In genomic region chr10:83337159-83337951, GRCm38 (mm10) we compare ENCODE assay signal across 8 mouse cellular contexts. TPM values are rescaled to one million over a fixed set of nuclear protein-coding genes. Genes with fewer than 3 reads are reported as not detected.
DNase-seq lines count a peak whose midpoint lies in the region; ATAC-seq and TF ChIP-seq lines count a peak whose summit lies in the region.

Gene Slc41a2, minus strand, starts transcription at chr10:83337882.

- intact Hi-C loops in heart, postnatal 25 days (cut with DNase I) = no loop called here

- peak; percentile 92 for ATAC-seq in forebrain, postnatal 0 days
- ATAC-seq in lung, embryonic 14.5 days (ENCODE audit: insufficient read depth) = peak; percentile 79
- peak; percentile 91 for ATAC-seq in neural tube, embryonic 15.5 days (ENCODE audit: low FRiP score)

- no peaks in the 10 kb centered on the region; the same call in 1 of the 2 replicates for H3K27me3 ChIP-seq in forebrain, postnatal 0 days (ENCODE audit: insufficient read depth, low read length)
- peaks cover 45% of the 10 kb centered on the region for H3K27me3 ChIP-seq in lung, embryonic 14.5 days (ENCODE audit: insufficient read depth, low read length)
- H3K27me3 ChIP-seq in neural tube, embryonic 15.5 days (replicated peaks) = peaks cover 7% of the 10 kb centered on the region

- peak within 1 kb of the TSS; percentile 86 for H3K9ac ChIP-seq in forebrain, postnatal 0 days
- H3K9ac ChIP-seq in lung, embryonic 14.5 days = peak within 1 kb of the TSS; percentile 50
- H3K9ac ChIP-seq in neural tube, embryonic 15.5 days (replicated peaks) = peak within 1 kb of the TSS; percentile 85

- peak within 1 kb of the TSS; percentile 73 for H3K27ac ChIP-seq in forebrain, postnatal 0 days (ENCODE audit: low read depth, low read length)
- H3K27ac ChIP-seq in lung, embryonic 14.5 days (ENCODE audit: low read depth) = no peak within 1 kb of the TSS
- peak within 1 kb of the TSS; percentile 89 for H3K27ac ChIP-seq in neural tube, embryonic 15.5 days (replicated peaks)

- no peaks in the 10 kb centered on the region for H3K4me1 ChIP-seq in forebrain, postnatal 0 days (ENCODE audit: insufficient read depth)
- no peaks in the 10 kb centered on the region for H3K4me1 ChIP-seq in lung, embryonic 14.5 days (ENCODE audit: insufficient read depth)
- H3K4me1 ChIP-seq in neural tube, embryonic 15.5 days = peaks cover 10% of the 10 kb centered on the region

- no peaks in the 10 kb centered on the region for H3K9me3 ChIP-seq in forebrain, postnatal 0 days (ENCODE audit: low read length)
- no peaks in the 10 kb centered on the region for H3K9me3 ChIP-seq in lung, embryonic 14.5 days (ENCODE audit: low read depth, low read length)
- H3K9me3 ChIP-seq in neural tube, embryonic 15.5 days (replicated peaks) = no peaks in the 10 kb centered on the region

- H3K4me2 ChIP-seq in forebrain, postnatal 0 days (ENCODE audit: low read depth) = peak within 1 kb of the TSS; percentile 83
- peak within 1 kb of the TSS; percentile 96 for H3K4me2 ChIP-seq in lung, embryonic 14.5 days
- H3K4me2 ChIP-seq in neural tube, embryonic 15.5 days = peak within 1 kb of the TSS; percentile 81

- peak within 1 kb of the TSS; percentile 75 for H3K4me3 ChIP-seq in forebrain, postnatal 0 days (ENCODE audit: low read depth, low read length)
- peak within 1 kb of the TSS; percentile 59 for H3K4me3 ChIP-seq in lung, embryonic 14.5 days (ENCODE audit: low read depth, low read length)
- peak within 1 kb of the TSS; percentile 75 for H3K4me3 ChIP-seq in neural tube, embryonic 15.5 days (replicated peaks)

- TF ChIP-seq CTCF in forebrain, postnatal 0 days (IDR thresholded peaks at IDR 0.05; ENCODE audit: low read depth) = no peak
- no peak for TF ChIP-seq CTCF in lung, embryonic 14.5 days (IDR thresholded peaks at IDR 0.05; ENCODE audit: low read depth)

- peak; percentile 92 for DNase-seq in Muller cell, postnatal 12 days (ENCODE audit: inconsistent ontology term)
- DNase-seq in cerebellum, adult 18-20 months = peak; percentile 85 to 95
- DNase-seq in forebrain, postnatal 0 days = peak; percentile 73
- peak; percentile 51 for DNase-seq in heart, postnatal 25 days (ENCODE audit: low spot score)
- peak; percentile 60 to 61 for DNase-seq in layer of hippocampus, adult 18-20 months (ENCODE audit: low spot score in 2 of 2)
- DNase-seq in lung, embryonic 14.5 days = peak; percentile 65
- DNase-seq in testis, postnatal 14 days (ENCODE audit: low spot score) = peak; percentile 67

- WGBS in forebrain, postnatal 0 days = 1% methylated on average over 94 of the region's 102 CpGs
- under 1% methylated on average over 97 of the region's 102 CpGs for WGBS in lung, embryonic 14.5 days
- WGBS in neural tube, embryonic 15.5 days = under 1% methylated on average over 74 of the region's 102 CpGs

- H3K36me3 ChIP-seq in forebrain, postnatal 0 days (ENCODE audit: insufficient read depth) = no peaks in the 10 kb centered on the region
- H3K36me3 ChIP-seq in lung, embryonic 14.5 days (ENCODE audit: insufficient read depth) = no peaks in the 10 kb centered on the region
- no peaks in the 10 kb centered on the region for H3K36me3 ChIP-seq in neural tube, embryonic 15.5 days

RNA-seq across cellular contexts. Expression of gene Slc41a2, which starts in this region (rescaled TPM):
- total RNA-seq in forebrain, postnatal 0 days (2014; rRNA removed) = 22.3 and 23.8 TPM in 2 replicates
- 5.5 and 10.1 TPM in 2 replicates for polyA plus RNA-seq in forebrain, postnatal 0 days (2015; fragmentation: Nextera tagmentation; extraction: Ambion mirVana)
- 1 to 10 TPM; 1.5 to 1.6 TPM for total RNA-seq in heart, postnatal 25 days (2021)
- 10 to 100 TPM; 22.4 to 25.4 TPM for total RNA-seq in layer of hippocampus, adult 18-20 months (2021)
- 0.46 and 0.58 TPM in 2 replicates for polyA plus RNA-seq in lung, embryonic 14.5 days (2014; fragmentation: Nextera tagmentation; extraction: Ambion mirVana)
- polyA plus RNA-seq in neural tube, embryonic 15.5 days (2015; fragmentation: Nextera tagmentation; extraction: Ambion mirVana) = 8.5 and 11.0 TPM in 2 replicates

Comparison
In these comparisons a context has a peak if more than half of its experiments do, and no peak if none do; other contexts are left out.
1. Peak in DNase-seq, ATAC-seq, H3K4me3 ChIP-seq, H3K9ac ChIP-seq and H3K4me2 ChIP-seq in lung, embryonic 14.5 days; RNA of the gene not detected or under 1 TPM.